Mouse (Mus musculus) midbrain, embryonic 16.5 days (tissue): ENCODE data around the gene Nol10. TPM values are rescaled to one million over a fixed set of nuclear protein-coding genes. Genes with fewer than 3 reads are reported as not detected.

Source experiments
- ATAC-seq: fragments of 200-750 bp; cut with Nextera tagmentation; 2 replicates; pipeline ENCODE4 v1.8.0; 2017; ENCODE audit warnings: moderate TSS enrichment
- H3K27ac ChIP-seq: fragments of 300-500 bp; sonication (generic); 2 replicates; pipeline ENCODE4 v1.5.1; 2014; ENCODE audit warnings: mild to moderate bottlenecking, low read length, mixed read lengths
- H3K27me3 ChIP-seq: fragments of 300-500 bp; sonication (generic); 2 replicates; pipeline ENCODE4 v1.6.1; 2014; ENCODE audit warnings: low read depth, low read length, mixed read lengths; ENCODE audit not compliant: control insufficient read depth, insufficient read depth
- H3K36me3 ChIP-seq: fragments of 300-500 bp; sonication (generic); 2 replicates; pipeline ENCODE4 v1.6.1; 2014; ENCODE audit warnings: mild to moderate bottlenecking, low read length, moderate library complexity, mixed read lengths; ENCODE audit not compliant: control insufficient read depth, insufficient read depth
- H3K4me1 ChIP-seq: fragments of 300-500 bp; sonication (generic); 2 replicates; pipeline ENCODE4 v1.6.1; 2014; ENCODE audit warnings: mild to moderate bottlenecking, low read length, mixed read lengths; ENCODE audit not compliant: control insufficient read depth, insufficient read depth
- H3K4me2 ChIP-seq: fragments of 300-500 bp; sonication (generic); 2 replicates; pipeline ENCODE4 v1.6.1; 2014; ENCODE audit warnings: mild to moderate bottlenecking, low read length, mixed read lengths
- H3K4me3 ChIP-seq: fragments of 300-500 bp; sonication (generic); 2 replicates; pipeline ENCODE4 v1.5.1; 2014; ENCODE audit warnings: low read depth, mild to moderate bottlenecking, low read length, moderate library complexity, mixed read lengths
- H3K9ac ChIP-seq: fragments of 300-500 bp; sonication (generic); 2 replicates; pipeline ENCODE4 v1.6.1; 2014; ENCODE audit warnings: low read depth, low read length, mixed read lengths
- H3K9me3 ChIP-seq: fragments of 300-500 bp; sonication (generic); replicated peaks from 2 replicates; pipeline ENCODE4 v1.6.1; 2014; ENCODE audit warnings: mild to moderate bottlenecking, low read length, mixed read lengths; ENCODE audit not compliant: control insufficient read depth, poor library complexity, severe bottlenecking
- WGBS: fragments of 180-500 bp; shearing (Covaris S2); extraction: QIAGEN DNeasy Blood & Tissue Kit; methylation state at CpG from one replicate; pipeline ENCODE4 v1.1.7; 2014; 5-methylcytosine and 5-hydroxymethylcytosine counted together
- polyA plus RNA-seq: library from polyadenylated mRNA; unstranded; fragments of >200 nt; fragmentation: Nextera tagmentation; extraction: Ambion mirVana; gene quantifications from 2 replicates; pipeline ENCODE4 v1.2.1, GENCODE M21; 2015

The Nol10 gene
- polyA plus RNA-seq, 1 experiment from 2014 or later = 22.3 TPM

DNA sequence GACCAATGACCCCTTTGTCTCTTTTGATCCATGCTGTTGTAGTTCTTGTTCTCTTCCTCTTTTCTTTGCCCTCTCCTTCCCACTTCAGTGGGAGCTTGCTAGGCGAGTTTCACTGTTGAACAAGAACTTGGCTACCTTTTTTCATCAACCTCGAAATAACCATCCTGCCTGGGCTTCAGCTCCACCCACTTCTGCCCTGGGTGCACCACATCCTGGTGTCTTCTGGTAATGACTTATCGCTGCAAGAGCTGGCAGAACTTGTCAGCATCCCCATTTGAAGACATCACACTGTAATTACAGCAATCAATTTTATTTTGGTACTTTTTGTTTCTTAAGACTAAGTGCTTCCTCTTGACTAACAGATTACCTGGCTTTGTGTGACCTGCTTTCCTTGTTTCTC is 24.4 kb downstream of the Nol10 start:
- Histone ChIP-seq H3K4me1 (no peaks in the 10 kb centered on the region), H3K36me3 (peaks cover 45% of the 10 kb centered on the region), H3K27me3 (no peaks in the 10 kb centered on the region), H3K4me2 (no peak overlapping the region), H3K27ac (no peak overlapping the region), H3K9me3 (no peaks in the 10 kb centered on the region), H3K9ac (no peak overlapping the region), H3K4me3 (no peak overlapping the region)
- 88% methylated on average over 3 of the region's 3 CpGs for WGBS
- ATAC-seq = no peak

DNA sequence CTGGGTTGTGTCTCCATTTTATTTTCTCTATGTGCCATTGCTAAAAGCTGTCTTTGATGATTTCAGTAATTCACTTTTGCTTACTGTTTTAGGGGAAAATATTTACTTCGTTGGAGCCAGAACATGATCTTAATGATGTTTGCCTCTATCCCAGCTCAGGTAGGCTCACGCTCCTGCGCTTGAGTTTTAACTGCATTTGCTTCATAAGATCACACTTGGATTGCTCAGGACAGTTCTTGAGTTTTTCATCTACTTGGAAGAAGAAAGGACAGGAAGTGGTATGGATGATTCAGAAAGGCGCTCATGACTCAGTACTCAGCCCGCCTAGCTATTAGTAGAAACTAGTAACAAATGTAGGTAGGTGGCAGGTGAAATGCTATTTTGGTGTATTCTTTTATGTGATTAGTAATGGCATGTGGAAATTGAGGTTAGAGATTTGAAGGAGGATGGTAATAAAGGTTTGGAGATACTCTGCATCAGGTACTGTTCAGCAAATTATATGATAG is 25.3 kb downstream of the Nol10 start:
- H3K27me3 ChIP-seq = no peaks in the 10 kb centered on the region
- no peaks in the 10 kb centered on the region for H3K4me1 ChIP-seq
- H3K4me2 ChIP-seq = no peak overlapping the region
- H3K9me3 ChIP-seq = no peaks in the 10 kb centered on the region
- no peak overlapping the region for H3K27ac ChIP-seq
- no peak for ATAC-seq
- H3K36me3 ChIP-seq = peaks cover 42% of the 10 kb centered on the region
- H3K9ac ChIP-seq = no peak overlapping the region
- WGBS = 98% methylated on average over 5 of the region's 5 CpGs
- H3K4me3 ChIP-seq = no peak overlapping the region

DNA sequence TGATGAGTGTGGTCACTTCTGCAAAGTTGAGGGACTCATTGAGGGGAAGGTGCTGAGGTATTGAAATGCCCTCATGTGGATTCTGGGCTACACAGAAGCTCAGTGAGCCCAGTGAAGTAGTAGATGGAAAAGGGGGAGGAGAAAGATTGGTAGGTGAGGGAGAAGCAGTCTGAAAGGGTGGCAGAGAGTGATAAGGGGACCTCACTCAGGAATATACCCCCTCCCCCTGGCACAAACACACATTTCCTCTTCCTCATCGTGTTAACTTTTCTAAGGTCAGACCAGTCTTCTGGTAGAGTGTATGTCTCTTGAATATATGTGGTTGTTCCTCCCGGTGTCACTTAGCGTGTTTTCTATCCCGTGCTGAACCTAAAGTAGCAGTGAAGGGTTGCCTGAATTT is 27.0 kb downstream of the Nol10 start:
- no peak for ATAC-seq
- H3K4me1 ChIP-seq = no peaks in the 10 kb centered on the region
- H3K4me2 ChIP-seq = no peak overlapping the region
- WGBS = 96% methylated on average over 4 of the region's 4 CpGs
- no peak overlapping the region for H3K4me3 ChIP-seq
- H3K27ac ChIP-seq = no peak overlapping the region
- no peaks in the 10 kb centered on the region for H3K9me3 ChIP-seq
- no peak overlapping the region for H3K9ac ChIP-seq
- no peaks in the 10 kb centered on the region for H3K27me3 ChIP-seq
- H3K36me3 ChIP-seq = peaks cover 42% of the 10 kb centered on the region

DNA sequence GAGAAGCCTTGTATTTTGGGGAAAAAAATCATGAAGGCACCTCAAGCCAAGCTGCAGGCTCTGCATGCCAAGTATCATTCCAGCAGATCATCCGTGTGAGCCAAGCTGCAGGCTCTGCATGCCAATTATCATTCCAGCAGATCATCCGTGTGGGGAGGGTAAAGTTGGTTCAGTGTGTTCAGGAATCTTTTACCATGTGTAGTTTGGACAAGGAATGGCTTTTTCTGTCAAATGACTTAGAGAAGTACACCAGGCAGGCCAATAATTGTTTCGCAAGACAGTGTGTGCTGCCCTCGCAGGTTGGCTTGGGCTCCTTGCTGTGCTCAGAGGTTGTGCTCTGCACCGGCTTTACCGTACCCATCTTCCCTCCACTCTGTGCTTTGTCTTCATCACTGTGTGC is 28.3 kb downstream of the Nol10 start:
- Histone ChIP-seq H3K27ac (no peak overlapping the region), H3K36me3 (peaks cover 39% of the 10 kb centered on the region), H3K9ac (no peak overlapping the region), H3K9me3 (no peaks in the 10 kb centered on the region), H3K4me2 (no peak overlapping the region), H3K4me1 (no peaks in the 10 kb centered on the region), H3K27me3 (no peaks in the 10 kb centered on the region), H3K4me3 (no peak overlapping the region)
- no peak for ATAC-seq
- WGBS = 91% methylated on average over 6 of the region's 6 CpGs

DNA sequence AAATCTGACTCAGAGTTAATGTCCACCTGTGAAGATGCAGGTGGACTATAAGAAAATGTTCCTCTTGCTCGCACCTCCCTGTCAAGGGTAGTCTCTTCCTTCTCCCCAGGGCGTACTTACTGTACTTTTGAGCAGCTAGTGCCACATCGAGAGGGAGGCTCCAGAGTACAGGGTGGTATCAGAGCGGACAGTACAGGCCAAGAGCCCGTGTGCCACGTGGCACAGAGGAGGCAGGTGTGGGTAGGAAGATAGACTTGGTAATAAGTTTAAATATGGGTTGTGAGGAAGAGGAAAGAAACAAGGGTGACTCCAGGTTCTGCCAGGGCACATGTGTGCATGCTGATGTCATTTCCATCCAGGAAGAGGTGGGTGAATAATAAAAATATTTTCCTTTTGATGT is 32.7 kb downstream of the Nol10 start:
- WGBS = 95% methylated on average over 6 of the region's 6 CpGs
- no peak overlapping the region for H3K27ac ChIP-seq

DNA sequence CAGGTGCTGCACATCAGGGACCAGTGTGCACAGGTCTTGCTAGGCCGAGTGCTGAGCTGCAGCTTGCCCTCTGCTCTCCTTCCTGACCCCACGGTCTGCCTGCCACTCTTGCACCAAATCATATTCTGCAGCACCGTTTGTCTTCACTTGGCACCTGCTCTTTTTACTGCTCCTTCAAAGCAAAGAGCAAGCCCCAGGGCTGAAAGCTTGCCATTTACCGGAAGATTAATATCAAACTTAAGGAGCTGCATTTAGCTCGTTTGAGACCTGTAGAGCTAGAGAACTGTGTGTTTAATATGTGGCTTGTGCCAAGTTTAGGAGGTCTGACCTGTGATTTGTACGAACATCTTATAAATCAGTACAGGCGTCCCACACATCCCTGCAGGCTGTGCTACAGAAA is 34.5 kb downstream of the Nol10 start:
- no peak for ATAC-seq
- H3K36me3 ChIP-seq = peaks cover 9% of the 10 kb centered on the region

More for the DNA sequence above, 32.7 kb downstream of the Nol10 start:
- no peak for ATAC-seq
- no peaks in the 10 kb centered on the region for H3K9me3 ChIP-seq
- no peak overlapping the region for H3K4me2 ChIP-seq
- H3K4me3 ChIP-seq = no peak overlapping the region
- peaks cover 18% of the 10 kb centered on the region for H3K36me3 ChIP-seq
- no peaks in the 10 kb centered on the region for H3K27me3 ChIP-seq
- no peaks in the 10 kb centered on the region for H3K4me1 ChIP-seq
- H3K9ac ChIP-seq = no peak overlapping the region

DNA sequence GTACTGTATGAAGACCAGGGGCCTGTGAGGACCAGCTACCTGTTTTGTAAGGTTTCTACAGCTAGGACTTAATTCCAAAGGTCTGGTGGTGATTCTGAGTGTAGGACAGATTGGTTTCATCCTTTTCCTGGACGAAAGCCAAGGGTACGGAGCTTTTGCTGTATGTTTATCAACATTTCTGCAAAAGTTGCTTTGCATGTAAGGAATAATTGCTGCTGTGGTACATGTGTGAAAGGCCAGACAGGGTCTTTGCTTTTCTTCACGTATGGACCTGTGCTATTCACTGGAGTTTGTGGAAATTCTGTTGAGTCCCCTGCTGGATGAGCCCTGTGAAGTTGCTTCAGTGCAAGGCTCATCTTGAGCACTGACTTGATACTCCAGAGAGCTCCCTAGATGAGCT is 38.6 kb downstream of the Nol10 start:
- Histone ChIP-seq H3K9me3 (no peaks in the 10 kb centered on the region), H3K36me3 (0 out of 2 replicates have a peak, but pooled peaks cover 2% of the 10 kb centered on the region), H3K27ac (no peak overlapping the region), H3K4me1 (no peaks in the 10 kb centered on the region), H3K4me3 (no peak overlapping the region), H3K4me2 (no peak overlapping the region), H3K9ac (no peak overlapping the region), H3K27me3 (no peaks in the 10 kb centered on the region)
- ATAC-seq = no peak
- 93% methylated on average over 3 of the region's 3 CpGs for WGBS

More for the DNA sequence above, 34.5 kb downstream of the Nol10 start:
- no peak overlapping the region for H3K4me2 ChIP-seq
- 91% methylated on average over 7 of the region's 7 CpGs for WGBS
- no peaks in the 10 kb centered on the region for H3K9me3 ChIP-seq
- H3K27me3 ChIP-seq = no peaks in the 10 kb centered on the region
- no peak overlapping the region for H3K27ac ChIP-seq
- H3K4me1 ChIP-seq = no peaks in the 10 kb centered on the region
- H3K4me3 ChIP-seq = no peak overlapping the region
- no peak overlapping the region for H3K9ac ChIP-seq

DNA sequence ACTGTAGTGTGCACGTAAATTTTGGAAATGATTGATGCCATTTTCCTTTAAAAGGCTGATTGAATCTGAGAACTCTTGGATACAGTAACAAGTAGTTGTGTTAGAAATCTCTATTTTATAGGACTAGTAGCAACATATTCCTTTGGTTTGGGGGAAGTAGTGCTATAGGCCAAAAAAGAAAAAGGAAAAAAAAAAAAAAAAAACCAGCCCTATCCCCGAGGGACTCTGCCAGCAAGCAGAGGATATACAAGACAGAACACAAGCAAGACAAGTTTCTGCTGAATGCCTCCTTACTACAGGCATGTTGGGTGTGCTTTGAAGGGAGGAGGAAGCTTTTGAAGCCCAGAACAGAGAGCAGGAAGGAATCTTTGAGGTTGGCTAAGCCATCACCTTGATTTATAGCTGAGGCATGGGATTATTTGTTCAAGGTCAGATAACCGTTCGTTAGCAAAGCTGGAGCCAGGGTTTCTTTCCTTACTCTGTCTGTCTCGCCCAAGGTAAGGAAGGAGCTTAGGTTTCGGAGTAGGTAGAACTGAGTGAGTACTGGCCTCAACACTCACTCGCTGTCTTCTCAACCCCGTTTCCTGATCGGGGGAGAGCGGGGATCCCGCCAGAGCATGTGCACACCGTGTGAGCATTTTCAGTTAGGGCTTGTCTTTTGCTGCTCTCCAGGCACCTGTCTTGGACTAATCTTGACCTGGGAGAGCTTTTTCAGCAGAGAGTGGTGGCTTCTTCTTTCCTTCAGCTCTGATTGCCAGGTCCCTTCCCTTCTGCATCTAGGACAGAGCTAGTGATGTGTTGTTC is 39.3 kb downstream of the Nol10 start:
- no peak overlapping the region for H3K27ac ChIP-seq
- no peak overlapping the region for H3K4me2 ChIP-seq
- H3K27me3 ChIP-seq = no peaks in the 10 kb centered on the region
- H3K4me1 ChIP-seq = no peaks in the 10 kb centered on the region
- 0 out of 2 replicates have a peak, but pooled peaks cover 2% of the 10 kb centered on the region for H3K36me3 ChIP-seq
- WGBS = 94% methylated on average over 12 of the region's 12 CpGs
- no peaks in the 10 kb centered on the region for H3K9me3 ChIP-seq
- H3K4me3 ChIP-seq = no peak overlapping the region
- no peak for ATAC-seq
- H3K9ac ChIP-seq = no peak overlapping the region

DNA sequence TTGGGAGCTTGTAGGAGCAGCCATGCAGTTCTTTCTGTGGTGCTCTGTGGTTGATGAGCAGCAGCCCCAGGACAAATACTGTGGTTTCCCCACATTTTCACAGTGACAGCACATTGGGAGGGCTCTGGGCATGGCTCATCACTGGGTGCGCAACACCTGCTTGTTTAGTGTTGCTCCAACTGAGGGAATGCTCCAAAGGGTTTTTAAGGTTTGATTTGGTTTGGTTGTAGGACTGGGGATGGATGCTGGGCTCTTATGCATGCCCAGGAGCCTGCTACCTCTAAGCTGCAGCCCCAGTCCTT is 39.8 kb downstream of the Nol10 start:
- 0 out of 2 replicates have a peak, but pooled peaks cover 2% of the 10 kb centered on the region for H3K36me3 ChIP-seq
- no peaks in the 10 kb centered on the region for H3K27me3 ChIP-seq
- no peak overlapping the region for H3K4me2 ChIP-seq
- 97% methylated on average over 1 of the region's 1 CpGs for WGBS
- no peak overlapping the region for H3K4me3 ChIP-seq
- no peak overlapping the region for H3K27ac ChIP-seq
- no peak for ATAC-seq
- H3K9ac ChIP-seq = no peak overlapping the region
- no peaks in the 10 kb centered on the region for H3K4me1 ChIP-seq
- H3K9me3 ChIP-seq = no peaks in the 10 kb centered on the region
